Mouse (Mus musculus): Measurements from ENCODE around the gene Tmem19. TPM values are rescaled to one million over a fixed set of nuclear protein-coding genes. Genes with fewer than 3 reads are reported as not detected.
"Not testable (repeated sequence)": the region's sequence is repeated elsewhere in the genome, so short reads cannot be mapped to it uniquely, and the experiment has no call there.

Gene Tmem19
- total RNA-seq, 1 experiment from 2014 or later: 22.2 TPM

DNA sequence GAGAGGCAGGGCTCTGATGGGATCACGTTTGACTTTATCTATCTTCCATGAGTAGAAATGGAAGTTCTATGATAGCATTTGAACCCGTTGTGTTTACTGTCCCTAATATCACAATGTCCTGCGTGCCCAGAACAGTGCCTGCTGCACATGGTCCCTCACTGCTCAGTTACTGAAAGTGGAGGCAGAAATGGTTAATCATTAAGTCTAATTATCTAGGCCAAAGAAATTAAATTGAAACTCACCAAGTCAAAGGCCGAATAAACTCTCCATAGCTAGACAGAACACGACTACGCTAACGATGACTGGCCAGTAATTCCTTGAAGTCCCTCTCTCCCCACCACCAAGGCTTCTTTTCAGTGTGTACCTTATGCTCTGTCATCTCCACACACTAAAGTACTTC lies 12.8 kb downstream of the Tmem19 start:
- no peak for ATAC-seq (replicated peaks; ENCODE audit: low read depth, poor library complexity, severe bottlenecking)

- no peak for ATAC-seq (replicated peaks; ENCODE audit: low read depth, poor library complexity, severe bottlenecking)
Measured at GRCm38 (mm10) chr10:115349029-115349428, 13.3 kb downstream of the Tmem19 start.

DNA sequence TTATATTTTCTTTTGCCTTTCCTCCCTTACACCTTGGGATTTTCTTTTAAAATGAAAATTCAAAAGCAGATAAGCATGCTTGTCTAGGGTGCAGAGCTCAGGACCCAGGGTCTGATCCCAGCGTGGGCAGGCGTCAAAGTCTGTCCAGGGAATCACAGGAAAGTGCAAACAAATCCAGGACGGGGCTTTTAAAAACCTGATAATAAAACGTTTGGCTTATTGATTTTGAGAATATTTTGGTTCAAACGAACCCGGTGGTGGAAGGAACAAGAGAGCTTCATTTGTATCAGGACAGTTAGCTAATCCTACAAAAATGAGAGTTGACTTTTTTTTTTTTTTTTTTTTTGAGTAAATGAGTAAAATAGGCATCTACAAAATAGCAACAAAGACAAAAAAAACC lies 14.2 kb downstream of the Tmem19 start:
- ATAC-seq (replicated peaks; ENCODE audit: low read depth, poor library complexity, severe bottlenecking): no peak

- no peak for ATAC-seq (replicated peaks; ENCODE audit: low read depth, poor library complexity, severe bottlenecking)
Measured at GRCm38 (mm10) chr10:115346444-115346843, 15.9 kb downstream of the Tmem19 start.

GRCm38 (mm10) chr10:115342771-115343425 lies 19.4 kb downstream of the Tmem19 start:
- ATAC-seq (replicated peaks; ENCODE audit: low read depth, poor library complexity, severe bottlenecking): peak; percentile 94

DNA sequence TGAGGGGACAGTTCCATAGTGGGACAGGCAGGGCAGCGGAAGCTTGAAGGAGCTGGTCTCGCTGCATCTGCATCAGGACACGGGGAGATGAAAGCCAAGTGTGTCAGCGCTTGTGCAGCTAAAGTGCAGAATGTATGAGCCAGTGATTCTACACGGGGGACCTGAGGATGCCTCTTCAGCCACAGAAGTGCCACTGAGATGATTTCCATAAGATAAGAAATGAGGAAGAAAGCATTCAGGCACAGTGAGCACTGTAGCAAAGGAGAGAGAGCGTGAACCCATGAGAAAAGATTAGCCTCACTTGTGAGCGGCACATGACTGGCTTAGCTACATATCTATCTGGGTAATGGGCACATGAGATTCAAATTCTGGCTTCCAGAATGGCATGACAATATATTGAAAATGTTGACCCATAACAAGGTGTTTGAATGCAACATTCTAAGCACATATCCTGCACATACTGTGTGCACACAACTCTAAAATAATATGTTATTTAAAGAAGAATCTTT lies 22.4 kb downstream of the Tmem19 start:
- peak; percentile 60 for ATAC-seq (replicated peaks; ENCODE audit: low read depth, poor library complexity, severe bottlenecking)

DNA sequence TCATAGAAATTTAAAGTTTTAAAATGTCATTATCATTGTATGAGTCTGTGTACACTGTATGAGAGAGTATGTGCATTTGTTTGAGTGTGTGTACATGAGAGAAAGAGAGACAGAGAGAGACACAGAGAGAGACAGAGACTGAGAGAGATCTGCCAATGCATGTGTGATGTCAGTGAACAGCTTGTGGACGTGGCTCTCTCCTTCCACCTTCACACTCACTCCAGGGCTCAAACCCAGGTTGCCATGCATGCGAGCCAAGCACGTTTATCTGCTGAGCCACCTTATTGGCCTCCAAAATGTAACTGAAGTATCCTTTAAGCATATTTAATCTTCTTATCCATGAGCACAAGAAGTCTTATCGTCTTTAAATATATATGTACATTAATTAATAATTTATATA lies 25.4 kb downstream of the Tmem19 start:
- no peak for ATAC-seq (replicated peaks; ENCODE audit: low read depth, poor library complexity, severe bottlenecking)

DNA sequence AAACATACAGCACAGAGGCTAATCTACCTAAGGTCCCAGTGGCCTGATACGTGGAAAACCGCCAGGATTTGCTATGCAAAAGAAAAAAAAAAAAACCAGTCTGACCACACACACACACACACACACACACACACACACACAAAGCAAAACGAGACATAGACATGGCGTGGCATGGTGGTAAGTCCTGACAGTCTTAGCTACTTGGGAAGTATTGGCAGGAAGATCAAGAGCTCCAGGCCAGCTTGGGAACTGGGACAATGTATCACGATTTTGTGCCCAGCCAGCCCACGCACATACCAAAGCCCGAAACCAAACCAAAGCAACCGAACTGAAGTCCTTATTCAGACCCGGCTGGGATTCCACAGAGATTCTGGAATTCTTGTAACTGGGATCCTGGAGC lies 28.8 kb downstream of the Tmem19 start:
- no peak for ATAC-seq (replicated peaks; ENCODE audit: low read depth, poor library complexity, severe bottlenecking)

- ATAC-seq (replicated peaks; ENCODE audit: low read depth, poor library complexity, severe bottlenecking): no peak
Measured at GRCm38 (mm10) chr10:115332997-115333396, 29.3 kb downstream of the Tmem19 start.

DNA sequence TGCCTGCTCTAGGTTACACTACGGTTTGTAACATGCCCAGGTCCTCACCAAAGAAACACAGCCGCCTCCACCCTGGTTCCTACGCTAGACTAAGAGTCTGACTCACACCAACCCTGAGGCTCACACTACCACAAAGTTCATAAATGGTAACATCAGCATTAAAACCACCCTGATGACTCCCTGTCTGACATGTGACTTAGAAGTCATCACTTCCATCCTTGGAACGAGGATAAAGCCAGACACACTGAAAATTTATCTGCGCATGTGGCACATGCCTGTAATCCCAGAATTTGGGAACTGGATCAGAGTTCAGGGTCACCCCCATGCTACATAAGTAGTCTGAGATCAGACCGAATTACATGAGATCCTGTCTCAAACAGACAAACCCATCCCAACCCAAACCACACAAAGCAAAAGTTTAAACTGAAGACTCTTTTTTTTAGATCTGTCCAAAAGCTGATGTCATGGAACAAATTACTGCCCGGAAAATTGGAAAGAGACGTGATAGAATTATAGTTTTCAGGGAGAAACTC lies 29.8 kb downstream of the Tmem19 start:
- no peak for ATAC-seq (replicated peaks; ENCODE audit: low read depth, poor library complexity, severe bottlenecking)

DNA sequence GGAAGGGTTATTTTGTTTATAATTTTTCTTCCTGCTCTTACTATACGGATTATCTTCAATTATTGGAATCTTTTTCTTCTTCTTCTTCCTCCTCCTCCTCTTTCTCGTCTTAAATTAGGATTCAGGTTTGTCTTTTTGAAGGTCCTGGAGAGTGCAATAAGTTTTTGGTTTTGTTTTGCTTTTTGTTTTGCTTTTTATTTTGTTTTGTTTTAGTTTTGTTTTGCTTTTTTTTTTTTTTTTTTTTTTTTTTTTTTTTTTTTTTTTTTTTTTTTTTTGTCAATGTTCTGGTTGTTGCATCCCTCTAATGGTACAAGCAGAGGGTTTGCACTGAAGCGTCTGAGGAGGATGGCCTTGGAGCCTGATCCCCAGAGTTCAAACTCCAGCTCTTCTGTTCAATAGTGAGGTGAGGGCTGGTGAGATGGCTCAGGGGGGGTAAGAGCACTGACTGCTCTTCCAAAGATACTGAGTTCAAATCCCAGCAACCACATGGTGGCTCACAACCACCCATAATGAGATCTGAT lies 33.2 kb downstream of the Tmem19 start:
- no peak for ATAC-seq (replicated peaks; ENCODE audit: low read depth, poor library complexity, severe bottlenecking)

DNA sequence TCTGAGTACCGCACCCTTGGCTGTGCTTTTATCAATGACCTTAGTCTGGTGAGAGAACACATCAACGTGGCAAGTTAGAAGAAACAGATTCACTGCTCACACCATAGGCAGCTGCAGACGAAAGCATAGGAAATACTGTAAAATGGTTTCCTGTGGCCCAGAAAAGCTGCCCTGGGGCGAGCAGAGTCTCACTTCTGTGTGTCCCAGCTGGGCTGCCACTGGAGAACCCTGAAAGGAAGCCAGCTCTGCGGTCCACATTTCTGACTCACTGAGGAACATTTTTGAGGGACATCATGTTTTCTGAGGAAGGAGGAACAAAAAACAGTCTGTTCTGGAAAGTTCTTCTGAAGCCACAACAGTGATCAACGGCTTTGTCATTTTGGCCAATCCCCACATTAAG lies 33.8 kb downstream of the Tmem19 start:
- ATAC-seq (replicated peaks; ENCODE audit: low read depth, poor library complexity, severe bottlenecking): peak; percentile 93

- peak; percentile 71 for ATAC-seq (replicated peaks; ENCODE audit: low read depth, poor library complexity, severe bottlenecking)
Measured at GRCm38 (mm10) chr10:115323295-115323694, 39.0 kb downstream of the Tmem19 start.

- ATAC-seq (replicated peaks; ENCODE audit: low read depth, poor library complexity, severe bottlenecking): peak; percentile 60
Measured at GRCm38 (mm10) chr10:115321317-115322035, 40.8 kb downstream of the Tmem19 start.

- not testable (repeated sequence) for ATAC-seq (replicated peaks; ENCODE audit: low read depth, poor library complexity, severe bottlenecking)
Measured at GRCm38 (mm10) chr10:115318388-115318787, 43.9 kb downstream of the Tmem19 start.

GRCm38 (mm10) chr10:115316313-115316712 lies 46.0 kb downstream of the Tmem19 start:
- no peak for ATAC-seq (replicated peaks; ENCODE audit: low read depth, poor library complexity, severe bottlenecking)

- peak; percentile 63 for ATAC-seq (replicated peaks; ENCODE audit: low read depth, poor library complexity, severe bottlenecking)
Measured at GRCm38 (mm10) chr10:115315473-115316171, 46.7 kb downstream of the Tmem19 start, which contains the start of gene Rab21. Rab21 (minus strand) TSS chr10:115315594.

DNA sequence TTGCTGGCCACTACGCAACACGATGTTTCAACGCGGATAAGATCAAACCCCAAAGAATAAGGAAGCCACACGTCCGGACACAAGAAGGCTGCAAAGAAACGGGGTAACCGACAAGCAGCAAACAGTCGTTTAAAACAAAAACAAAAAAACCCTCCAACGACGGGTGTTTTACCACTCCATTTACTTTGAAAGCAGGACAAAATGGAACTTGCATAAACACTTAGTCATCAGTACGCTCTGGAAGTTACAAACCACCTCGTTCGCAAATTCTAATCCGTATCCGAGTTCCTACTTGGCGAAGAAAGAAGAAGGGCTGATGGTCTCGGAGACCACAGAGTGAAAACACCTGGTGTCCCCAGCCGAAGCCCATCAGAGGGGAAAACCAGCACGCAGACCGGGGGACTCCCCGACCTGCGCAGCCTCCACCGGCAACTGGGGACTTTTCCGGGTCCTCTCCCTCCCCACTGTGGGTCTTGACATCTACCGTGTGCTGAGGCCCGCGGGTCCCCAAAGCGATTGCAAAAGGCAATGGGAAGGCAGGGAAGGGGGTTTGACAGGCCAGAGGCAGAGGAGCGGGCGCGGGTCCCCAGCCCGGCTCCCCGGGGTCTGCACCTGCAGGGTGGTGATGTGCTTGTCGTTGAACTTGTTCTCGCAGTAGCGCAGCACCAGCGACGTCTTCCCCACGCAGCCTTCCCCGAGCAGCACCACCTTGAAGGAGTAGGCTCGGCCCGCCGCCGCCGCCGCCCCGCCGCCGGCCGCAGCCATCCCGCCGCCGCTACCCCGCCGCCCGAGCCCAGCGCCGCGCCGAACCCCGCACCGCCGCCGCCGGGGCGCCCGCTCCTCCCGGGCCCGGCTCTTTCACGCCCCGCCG lies 47.5 kb downstream of the Tmem19 start:
- ATAC-seq (replicated peaks; ENCODE audit: low read depth, poor library complexity, severe bottlenecking): no peak

DNA sequence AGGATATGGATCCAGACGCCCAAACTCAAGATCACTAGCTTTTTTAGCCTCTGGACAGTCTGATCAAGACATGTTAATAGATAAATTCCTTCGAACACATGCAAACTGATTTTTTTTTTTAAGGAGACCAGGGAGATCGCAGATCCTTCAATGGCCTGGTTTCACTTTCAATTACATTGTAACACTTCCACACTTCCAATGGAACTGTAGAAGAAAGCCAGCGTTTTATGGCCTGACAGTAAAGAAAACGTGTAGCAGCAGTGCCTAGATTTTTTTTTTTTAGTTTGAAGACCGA lies 48.1 kb downstream of the Tmem19 start:
- ATAC-seq (replicated peaks; ENCODE audit: low read depth, poor library complexity, severe bottlenecking): no peak
